Mouse (Mus musculus) thymus, postnatal 0 days (tissue): ENCODE results near the gene Ankrd2. TPM values are rescaled to one million over a fixed set of nuclear protein-coding genes. Genes with fewer than 3 reads are reported as not detected.
"Not testable (repeated sequence)": the region's sequence is repeated elsewhere in the genome, so short reads cannot be mapped to it uniquely, and the experiment has no call there.

Source experiments
- DNase-seq: peaks from one replicate; pipeline ENCODE4 v3.0.0-alpha.2; 2015; ENCODE audit warnings: low spot score
- polyA plus RNA-seq: library from polyadenylated mRNA; unstranded; fragments of >200 nt; fragmentation: Nextera tagmentation; extraction: Ambion mirVana; gene quantifications from 2 replicates; pipeline ENCODE4 v1.2.1, GENCODE M21; 2015

Ankrd2 gene
- polyA plus RNA-seq, 1 experiment from 2014 or later, result 0.21 TPM

DNA sequence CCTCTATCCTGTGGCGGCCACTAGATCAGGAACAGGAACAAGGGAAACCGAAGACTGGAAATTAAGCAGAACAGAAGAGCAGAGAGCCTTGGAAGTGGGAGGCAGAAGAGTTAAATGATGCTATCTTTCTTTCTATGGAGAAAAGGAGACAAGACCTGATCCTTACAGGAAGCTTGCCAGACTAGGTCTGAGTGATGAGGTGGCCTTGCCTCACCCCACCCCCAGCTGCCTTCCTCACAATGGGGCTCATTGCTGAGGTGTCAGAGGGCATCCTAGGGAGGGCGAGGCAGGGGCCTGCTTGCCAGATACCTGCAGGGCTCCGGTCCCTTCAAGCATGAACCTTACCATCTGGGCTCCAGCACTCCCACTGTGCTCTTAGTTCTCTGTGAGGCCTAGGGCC, 16.1 kb downstream of the Ankrd2 start, which contains the start of gene 4933411K16Rik:
TSS of gene 4933411K16Rik (plus strand) at position 301 of the 400 bp plus-strand sequence.
- DNase-seq, result no peak

DNA sequence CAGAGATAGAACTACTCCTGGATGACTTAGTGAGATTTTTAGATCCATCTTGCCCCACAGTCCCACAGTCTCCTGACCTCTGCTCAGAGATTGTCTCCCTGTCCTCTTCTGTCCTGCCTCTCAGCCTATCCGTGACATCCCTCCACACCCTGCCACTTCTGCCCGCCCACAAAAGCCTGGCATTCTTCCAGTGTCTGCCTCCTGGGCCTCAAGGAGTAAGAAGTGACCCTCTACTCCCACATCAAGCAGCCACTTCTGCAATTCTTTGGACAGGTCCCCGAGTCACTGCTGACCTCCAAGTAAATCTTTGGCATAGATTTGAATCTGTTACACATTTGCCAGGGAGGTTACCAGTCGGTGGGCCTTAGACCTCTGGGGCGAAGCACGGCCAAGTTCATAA, 18.5 kb downstream of the Ankrd2 start:
- DNase-seq, result no peak

- DNase-seq, result no peak
Measured at GRCm38 (mm10) chr19:42055881-42056280, 20.1 kb downstream of the Ankrd2 start.

- no peak for DNase-seq
Measured at GRCm38 (mm10) chr19:42056719-42057409, 21.1 kb downstream of the Ankrd2 start.

DNA sequence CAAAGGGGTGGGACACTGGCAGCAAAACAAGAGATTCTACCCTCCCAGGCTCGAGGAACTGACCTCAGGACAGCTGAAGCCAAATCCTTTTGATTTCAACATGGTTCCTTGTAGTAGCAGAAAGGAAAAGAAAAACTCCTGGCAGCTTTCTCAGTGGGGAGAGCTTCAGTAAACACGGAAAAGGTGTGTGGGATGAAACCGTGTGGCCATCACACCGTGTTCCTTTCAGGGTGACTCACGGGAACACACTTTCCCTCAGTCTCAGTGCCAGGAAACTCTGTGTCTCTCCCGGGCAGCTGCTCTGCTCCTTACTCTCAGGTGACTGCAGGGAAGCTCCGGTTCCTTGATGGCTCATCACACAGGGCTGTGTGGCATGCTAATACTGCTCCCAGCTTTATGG, 22.6 kb downstream of the Ankrd2 start:
- DNase-seq, result no peak

DNA sequence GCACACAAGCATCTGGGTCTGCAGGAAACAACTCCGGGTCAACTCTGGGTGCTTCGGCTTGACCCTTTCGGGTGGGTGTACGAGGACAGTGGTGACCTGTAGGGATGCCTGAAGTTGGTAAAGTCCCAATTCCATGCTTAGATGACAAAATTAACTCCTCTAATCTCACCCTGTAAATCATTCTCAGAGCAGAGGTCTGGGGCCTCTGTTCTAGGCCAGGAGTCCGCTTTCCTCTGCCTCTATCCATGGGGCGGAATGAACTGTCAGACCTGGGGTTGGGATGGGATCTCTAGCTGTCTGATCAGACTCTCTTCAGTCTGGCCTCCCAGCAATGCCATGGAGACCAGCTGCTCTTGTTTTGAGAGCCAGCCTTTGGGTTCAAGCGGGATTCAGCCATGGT, 25.6 kb downstream of the Ankrd2 start:
- no peak for DNase-seq

DNA sequence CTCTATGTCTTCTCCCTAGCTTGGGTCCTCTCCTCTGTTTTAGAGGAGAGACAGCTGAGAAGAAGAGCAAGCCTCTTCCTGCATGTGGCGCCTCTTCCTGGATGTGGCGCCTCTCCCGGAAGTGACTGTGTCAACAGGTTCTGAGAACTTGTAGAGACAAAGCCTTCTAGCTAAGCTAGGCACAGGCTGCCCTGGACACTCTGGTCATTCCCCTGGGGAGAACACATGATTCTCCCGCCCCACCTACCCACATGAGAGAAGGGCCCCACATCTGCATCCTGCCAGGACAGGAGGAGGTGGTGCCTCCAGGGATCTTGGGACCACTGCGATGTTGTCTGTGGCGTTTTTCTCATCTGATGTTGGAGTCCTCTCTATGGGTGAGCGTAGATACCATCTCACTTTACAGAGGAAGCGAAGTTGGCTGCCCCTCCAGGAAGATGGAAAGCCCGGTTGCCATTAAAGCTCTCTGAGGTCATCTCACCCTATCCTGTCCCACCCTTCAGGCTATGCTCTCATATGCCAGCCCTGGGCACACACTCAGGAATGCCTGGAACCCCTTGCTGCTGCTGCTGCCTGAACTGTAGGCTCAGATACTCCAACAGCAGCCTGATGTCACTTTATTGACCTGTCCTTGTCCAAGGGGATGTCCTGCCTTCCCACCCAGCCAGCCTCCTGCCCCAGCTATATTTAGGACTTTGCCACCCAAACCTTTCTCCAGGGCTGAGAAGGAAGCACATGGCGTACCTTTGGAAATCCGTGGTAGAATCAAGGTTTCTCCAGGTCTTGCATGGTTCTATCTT, 32.8 kb downstream of the Ankrd2 start:
- peak; percentile 23 for DNase-seq

DNA sequence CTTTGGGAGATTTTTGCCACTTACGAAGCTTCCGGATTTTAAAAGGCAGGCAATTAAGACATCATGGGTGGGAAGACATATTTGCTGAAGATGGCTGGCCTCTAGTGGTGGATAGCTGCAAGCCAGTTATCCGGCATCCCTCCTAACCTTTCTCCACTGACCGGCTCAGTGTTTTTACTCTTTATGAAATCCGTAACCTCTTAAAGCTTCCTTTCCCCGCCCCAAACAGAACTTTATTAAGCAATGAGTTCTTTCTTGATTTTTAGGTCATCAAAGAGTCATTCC, 33.4 kb downstream of the Ankrd2 start:
- DNase-seq, result no peak

- no peak for DNase-seq
Measured at GRCm38 (mm10) chr19:42071221-42071620, 35.4 kb downstream of the Ankrd2 start.

- DNase-seq, result no peak
Measured at GRCm38 (mm10) chr19:42071886-42072608, 36.2 kb downstream of the Ankrd2 start.

DNA sequence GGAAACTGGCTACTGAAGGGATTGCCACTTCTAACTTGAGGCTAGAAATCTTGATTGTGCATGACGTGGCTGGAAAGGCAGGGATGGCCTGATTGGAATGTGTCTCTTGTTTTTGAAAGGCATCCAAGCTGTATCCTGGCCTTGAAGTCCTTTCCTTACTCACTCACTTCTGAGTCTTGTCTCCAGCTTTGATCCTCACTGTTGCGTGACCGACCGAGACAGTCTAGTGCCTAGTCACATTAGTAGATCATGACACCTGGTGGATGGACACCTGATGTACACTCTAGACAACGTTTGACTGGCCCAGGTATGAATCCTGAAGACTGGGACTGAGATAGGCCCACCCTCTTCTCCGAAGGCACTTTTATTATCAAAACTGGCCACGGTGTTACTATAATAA, 37.0 kb downstream of the Ankrd2 start:
- DNase-seq, result no peak

- no peak for DNase-seq
Measured at GRCm38 (mm10) chr19:42075051-42075450, 39.3 kb downstream of the Ankrd2 start.

DNA sequence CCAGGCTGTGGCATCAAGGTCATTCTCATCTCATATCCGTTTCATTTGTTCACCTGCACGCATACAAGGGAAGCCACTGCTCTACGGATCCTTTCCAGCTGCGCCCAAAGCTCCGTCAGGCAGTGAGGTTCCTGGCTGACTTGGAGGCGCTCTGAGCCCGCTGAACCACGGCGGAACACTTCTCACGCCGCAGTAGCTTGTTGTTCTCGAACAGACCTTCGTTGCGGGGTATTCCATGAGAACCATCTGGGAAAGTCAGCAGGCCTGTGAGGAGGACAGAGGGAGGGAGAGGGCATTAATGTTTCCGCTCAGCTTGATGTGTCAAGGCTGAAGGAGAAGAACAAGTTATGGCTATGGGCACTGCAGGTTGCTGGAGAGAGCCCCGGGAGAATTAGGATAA, 40.2 kb downstream of the Ankrd2 start:
- no peak for DNase-seq

DNA sequence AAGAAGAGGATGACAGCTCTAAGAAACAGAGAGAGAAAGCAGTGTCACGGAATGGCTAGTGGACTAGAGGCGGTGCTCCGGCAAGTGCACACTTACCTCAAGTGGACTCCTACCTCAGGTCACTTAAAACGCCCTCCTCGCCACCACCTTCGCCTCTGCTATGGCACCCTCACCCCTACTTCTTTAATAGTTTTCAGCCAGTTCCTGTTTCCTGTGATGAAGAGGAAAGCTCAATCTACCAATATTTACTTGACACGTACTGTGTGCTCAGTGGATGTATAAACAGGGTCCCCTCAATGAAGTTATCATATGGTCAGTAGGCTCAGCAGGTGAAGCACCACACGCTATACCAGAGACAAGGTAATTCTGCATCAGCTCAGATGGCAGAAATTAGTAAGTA, 42.8 kb downstream of the Ankrd2 start:
- no peak for DNase-seq

GRCm38 (mm10) chr19:42079006-42079405, 43.2 kb downstream of the Ankrd2 start:
- no peak for DNase-seq

GRCm38 (mm10) chr19:42079950-42080349, 44.1 kb downstream of the Ankrd2 start:
- DNase-seq, result no peak

DNA sequence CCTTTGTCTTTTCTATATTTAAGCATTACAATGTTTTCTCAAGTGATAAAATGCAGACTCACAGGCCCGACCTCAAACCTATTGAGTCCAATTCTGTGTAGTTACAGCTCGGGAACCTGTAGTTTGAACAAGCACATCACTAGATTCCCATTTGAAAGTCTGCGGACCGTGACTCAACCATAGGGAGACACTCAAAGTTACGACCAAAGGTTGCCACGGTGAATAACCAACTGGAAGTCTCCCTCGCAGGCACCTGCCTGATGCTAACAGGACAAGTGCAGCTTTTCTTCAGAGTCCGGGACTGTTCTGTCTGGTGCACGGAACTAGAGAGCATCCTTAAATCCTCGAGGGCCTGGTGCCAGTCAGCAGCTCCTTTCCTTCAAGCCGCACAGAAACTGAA, 44.7 kb downstream of the Ankrd2 start:
- no peak for DNase-seq

DNA sequence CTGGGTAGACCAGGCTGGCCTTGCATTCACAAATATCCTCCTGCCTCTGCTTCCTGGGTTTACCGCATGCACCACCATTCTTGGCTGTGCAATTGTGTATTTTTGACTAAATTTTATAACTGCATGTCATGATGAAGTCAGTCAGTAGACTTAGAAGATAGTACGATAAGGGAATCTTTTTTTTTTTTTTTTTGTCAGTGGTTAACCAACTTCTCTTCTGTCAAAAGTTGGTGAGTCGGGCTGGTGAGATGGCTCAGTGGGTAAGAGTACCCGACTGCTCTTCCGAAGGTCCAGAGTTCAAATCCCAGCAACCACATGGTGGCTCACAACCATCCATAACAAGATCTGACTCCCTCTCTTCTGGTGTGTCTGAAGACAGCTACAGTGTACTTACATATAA, 45.8 kb downstream of the Ankrd2 start:
- DNase-seq, result not testable (repeated sequence)

- DNase-seq, result no peak
Measured at GRCm38 (mm10) chr19:42085690-42086089, 49.9 kb downstream of the Ankrd2 start.

DNA sequence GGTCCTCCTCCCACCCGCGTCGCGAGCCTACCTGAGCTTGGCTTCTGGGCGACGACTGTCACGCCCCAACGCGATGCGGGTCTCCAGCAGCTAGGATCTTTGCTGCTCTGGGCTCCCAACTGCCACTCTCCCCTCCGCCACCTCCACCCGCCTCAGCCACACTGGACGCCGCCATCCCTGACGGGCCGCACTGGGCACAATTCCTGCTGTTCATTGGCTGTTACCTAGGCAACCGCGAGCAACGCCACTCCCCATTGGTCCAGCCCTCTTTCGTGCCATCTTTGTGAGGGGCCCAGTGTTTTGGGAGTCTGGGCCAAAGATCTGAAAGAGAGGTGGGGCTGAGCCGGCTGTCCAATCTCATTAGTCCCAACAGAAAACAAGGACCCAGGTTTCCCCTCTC, 50.4 kb downstream of the Ankrd2 start, which contains the start of gene Morn4:
TSS of gene Morn4 (minus strand) at position 192 of the 400 bp plus-strand sequence.
- DNase-seq, result peak; percentile 63

DNA sequence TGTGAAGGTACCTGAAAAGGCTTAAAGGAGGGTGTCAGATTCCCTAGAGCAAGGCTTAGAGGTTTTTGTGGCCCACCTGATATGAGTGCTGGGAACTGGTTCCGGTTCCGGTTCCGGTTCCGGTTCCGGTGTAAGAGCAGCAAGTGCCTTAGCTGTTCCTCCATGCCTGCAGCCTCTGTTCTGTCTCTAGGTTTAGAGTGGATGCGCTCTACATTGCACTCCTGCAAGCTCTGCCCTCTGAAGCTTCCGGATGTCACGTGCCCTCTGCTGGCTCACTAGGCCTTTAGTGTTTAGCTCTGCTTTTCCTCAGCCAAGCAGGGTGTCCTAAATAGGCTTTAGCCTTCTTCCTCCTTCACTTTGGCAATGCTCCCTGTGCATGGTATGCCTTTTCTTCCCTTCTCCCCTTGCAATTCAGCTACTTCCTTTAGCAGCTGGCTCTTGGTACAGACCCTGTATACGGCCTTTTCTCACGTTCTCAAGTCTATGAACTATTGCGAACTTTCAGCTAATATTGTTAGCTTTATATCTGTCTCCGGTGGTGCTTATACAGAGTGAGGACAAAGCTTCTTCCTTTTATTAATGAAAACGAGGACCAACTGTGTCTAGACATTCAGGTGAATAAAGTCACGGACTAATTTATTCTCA, 53.4 kb downstream of the Ankrd2 start:
- DNase-seq, result peak; percentile 88
